Mouse (Mus musculus) kidney, postnatal 0 days (tissue): ENCODE measurements around the gene Mydgf. TPM values are rescaled to one million over a fixed set of nuclear protein-coding genes. Genes with fewer than 3 reads are reported as not detected.

Source experiments
- ATAC-seq: fragments of 200-750 bp; cut with Nextera tagmentation; replicated peaks from 2 replicates; pipeline ENCODE4 v1.8.0; 2017; ENCODE audit warnings: low read depth, moderate number of reproducible peaks, moderate TSS enrichment, moderate library complexity; ENCODE audit not compliant: low FRiP score
- DNase-seq: peaks from one replicate; pipeline ENCODE4 v3.0.0-alpha.2; 2016; ENCODE audit warnings: low spot score
- H3K27ac ChIP-seq: fragments of 300-500 bp; sonication (generic); 2 replicates; pipeline ENCODE4 v1.5.1; 2014; ENCODE audit warnings: mild to moderate bottlenecking
- H3K27me3 ChIP-seq: fragments of 300-500 bp; sonication (generic); 2 replicates; pipeline ENCODE4 v1.6.1; 2014; ENCODE audit warnings: low read length, mixed read lengths; ENCODE audit not compliant: insufficient read depth
- H3K36me3 ChIP-seq: fragments of 300-500 bp; sonication (generic); 2 replicates; pipeline ENCODE4 v1.6.1; 2014; ENCODE audit warnings: low read length, mixed read lengths; ENCODE audit not compliant: insufficient read depth
- H3K4me1 ChIP-seq: fragments of 300-500 bp; sonication (generic); replicated peaks from 2 replicates; pipeline ENCODE4 v1.6.1; 2014; ENCODE audit warnings: antibody characterized with exemption, low read length, mixed read lengths; ENCODE audit not compliant: insufficient read depth
- H3K4me2 ChIP-seq: fragments of 300-500 bp; sonication (generic); 2 replicates; pipeline ENCODE4 v1.6.1; 2014; ENCODE audit warnings: mild to moderate bottlenecking, low read length, moderate library complexity, mixed read lengths
- H3K4me3 ChIP-seq: fragments of 300-500 bp; sonication (generic); replicated peaks from 2 replicates; pipeline ENCODE4 v1.5.1; 2014; ENCODE audit warnings: low read depth, low read length
- H3K9ac ChIP-seq: fragments of 300-500 bp; sonication (generic); 2 replicates; pipeline ENCODE4 v1.6.1; 2014; ENCODE audit warnings: low read depth, low read length
- H3K9me3 ChIP-seq: fragments of 300-500 bp; sonication (generic); replicated peaks from 2 replicates; pipeline ENCODE4 v1.6.1; 2016; ENCODE audit warnings: low read length, inconsistent platforms, mixed read lengths
- CTCF ChIP-seq: IDR thresholded peaks from 2 replicates; pipeline ENCODE4 v1.5.1; 2016; ENCODE audit warnings: antibody characterized with exemption, low read depth, mild to moderate bottlenecking, moderate library complexity
- WGBS: fragments of 180-500 bp; shearing (Covaris S2); extraction: QIAGEN DNeasy Blood & Tissue Kit; methylation state at CpG from one replicate; pipeline ENCODE4 v1.1.7; 2014; 5-methylcytosine and 5-hydroxymethylcytosine counted together
- polyA plus RNA-seq: library from polyadenylated mRNA; unstranded; fragments of >200 nt; fragmentation: Nextera tagmentation; extraction: Ambion mirVana; gene quantifications from 2 replicates; pipeline ENCODE4 v1.2.1, GENCODE M21; 2015

Gene Mydgf
- polyA plus RNA-seq, 1 experiment from 2014 or later, result 83.0 TPM

DNA sequence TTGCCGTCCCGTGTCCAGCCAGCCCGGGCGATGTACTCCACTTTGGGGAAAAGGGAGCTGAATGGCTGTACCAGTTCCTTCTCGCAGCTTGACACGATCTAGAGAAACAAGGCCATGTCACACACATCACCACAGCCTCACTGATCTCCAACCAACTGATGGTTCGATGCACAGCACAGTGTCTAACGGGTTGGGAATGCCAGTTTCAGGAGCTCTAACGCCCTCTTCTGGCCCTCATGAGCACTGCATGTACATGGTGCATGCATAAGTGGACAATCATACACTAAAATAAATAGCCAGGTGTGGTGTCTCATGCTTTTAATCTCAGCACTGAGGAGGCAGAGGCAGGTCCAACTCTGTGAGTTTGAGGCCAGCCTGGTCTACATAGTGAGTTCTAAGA lies 16.9 kb upstream of the Mydgf start:
- peak; percentile 56 for TF ChIP-seq CTCF
- Histone ChIP-seq H3K9ac (no peak overlapping the region), H3K9me3 (no peaks in the 10 kb centered on the region), H3K36me3 (peaks cover 76% of the 10 kb centered on the region), H3K27ac (no peak overlapping the region), H3K4me1 (no peaks in the 10 kb centered on the region), H3K27me3 (no peaks in the 10 kb centered on the region), H3K4me3 (no peak overlapping the region), H3K4me2 (no peak overlapping the region)
- DNase-seq (no peak), ATAC-seq (no peak)
- 86% methylated on average over 9 of the region's 9 CpGs for WGBS

DNA sequence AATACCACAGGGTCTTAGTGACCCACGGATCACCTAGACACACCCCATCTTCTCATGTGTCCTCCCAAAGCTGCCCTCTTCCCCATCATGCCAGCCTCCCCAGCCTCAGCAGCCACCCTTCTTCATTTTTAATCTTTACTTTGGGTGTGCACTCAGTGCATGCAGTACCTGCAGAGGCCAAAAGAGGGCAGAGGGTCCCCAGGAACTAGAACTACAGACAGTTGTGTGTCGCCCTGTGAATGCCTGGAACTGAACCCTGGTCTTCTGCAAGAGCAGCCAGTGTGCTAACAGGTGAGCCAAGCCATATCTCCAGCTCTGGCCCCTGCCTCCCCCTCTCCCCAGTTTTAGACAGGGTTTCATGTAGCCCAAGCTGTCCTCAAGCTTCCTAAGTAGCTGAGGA lies 13.1 kb upstream of the Mydgf start:
- no peak overlapping the region for H3K4me2 ChIP-seq
- no peaks in the 10 kb centered on the region for H3K9me3 ChIP-seq
- H3K4me3 ChIP-seq, result no peak overlapping the region
- no peaks in the 10 kb centered on the region for H3K27me3 ChIP-seq
- H3K4me1 ChIP-seq, result no peaks in the 10 kb centered on the region
- H3K36me3 ChIP-seq, result peaks cover 58% of the 10 kb centered on the region
- no peak overlapping the region for H3K27ac ChIP-seq
- no peak for DNase-seq
- TF ChIP-seq CTCF, result peak; percentile 63
- ATAC-seq, result no peak
- H3K9ac ChIP-seq, result no peak overlapping the region
- 66% methylated on average over 2 of the region's 2 CpGs for WGBS

DNA sequence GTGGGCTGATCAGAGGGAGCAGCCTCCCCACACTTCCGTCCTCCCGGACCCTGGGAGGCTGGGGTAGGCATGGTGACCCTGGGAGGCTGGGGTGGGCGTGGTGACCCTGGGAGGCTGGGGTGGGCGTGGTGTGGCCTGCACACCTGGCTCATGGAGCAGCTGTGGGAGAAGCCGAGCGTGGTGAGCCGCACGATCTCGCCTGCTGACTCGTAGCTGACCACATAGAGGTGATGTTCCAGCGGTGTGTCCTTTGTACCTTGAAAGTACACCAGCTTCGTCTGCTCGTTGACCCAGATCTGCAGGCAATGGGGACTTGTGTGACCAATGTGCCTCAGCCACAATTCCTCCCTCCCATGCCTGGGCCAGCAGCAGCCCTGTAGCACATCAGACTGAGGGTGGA lies 11.0 kb upstream of the Mydgf start:
- DNase-seq (peak; percentile 6), ATAC-seq (peak; percentile 74)
- Histone ChIP-seq H3K36me3 (peaks cover 58% of the 10 kb centered on the region), H3K27ac (no peak overlapping the region), H3K4me1 (no peaks in the 10 kb centered on the region), H3K4me2 (no peak overlapping the region), H3K9ac (no peak overlapping the region), H3K27me3 (no peaks in the 10 kb centered on the region), H3K9me3 (no peaks in the 10 kb centered on the region), H3K4me3 (no peak overlapping the region)
- no peak for TF ChIP-seq CTCF
- WGBS, result 67% methylated on average over 13 of the region's 13 CpGs

- no peak overlapping the region for H3K4me3 ChIP-seq
- no peaks in the 10 kb centered on the region for H3K4me1 ChIP-seq
- DNase-seq (no peak), ATAC-seq (peak; percentile 6; the same call in 1 of the 2 replicates)
- no peak overlapping the region for H3K9ac ChIP-seq
- no peak for TF ChIP-seq CTCF
- H3K4me2 ChIP-seq, result no peak overlapping the region
- 0 out of 2 replicates have a peak overlapping the region, but pooled peaks have one; percentile 25 for H3K27ac ChIP-seq
- H3K36me3 ChIP-seq, result peaks cover 58% of the 10 kb centered on the region
- no peaks in the 10 kb centered on the region for H3K9me3 ChIP-seq
- H3K27me3 ChIP-seq, result no peaks in the 10 kb centered on the region
- 87% methylated on average over 12 of the region's 12 CpGs for WGBS
Observed at GRCm38 (mm10) chr17:56194357-56194756, 10.6 kb upstream of the Mydgf start.

DNA sequence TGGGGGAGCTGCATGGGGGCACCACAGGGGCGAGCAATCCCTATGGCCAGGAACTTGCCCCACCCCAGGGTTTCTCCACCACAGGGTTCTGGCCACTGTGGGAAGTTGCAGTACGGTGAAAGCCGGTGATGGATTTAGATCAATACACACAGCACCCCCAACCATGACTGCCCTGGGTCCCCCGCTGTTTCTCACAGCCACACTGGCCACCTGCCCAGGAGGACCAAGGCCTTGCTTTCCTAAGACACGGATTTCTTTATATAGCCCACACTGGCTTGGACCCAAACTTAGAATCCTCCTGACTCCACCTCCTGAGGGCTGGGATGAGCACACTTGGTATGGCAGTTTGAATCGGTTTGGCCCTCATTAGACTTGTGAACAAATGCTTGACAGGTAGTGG lies 7.5 kb upstream of the Mydgf start:
- H3K9me3 ChIP-seq, result no peaks in the 10 kb centered on the region
- H3K9ac ChIP-seq, result no peak overlapping the region
- DNase-seq (no peak), ATAC-seq (no peak)
- TF ChIP-seq CTCF, result no peak
- WGBS, result 93% methylated on average over 6 of the region's 6 CpGs
- peaks cover 49% of the 10 kb centered on the region for H3K36me3 ChIP-seq
- H3K27ac ChIP-seq, result no peak overlapping the region
- no peaks in the 10 kb centered on the region for H3K4me1 ChIP-seq
- H3K27me3 ChIP-seq, result no peaks in the 10 kb centered on the region
- H3K4me2 ChIP-seq, result no peak overlapping the region
- H3K4me3 ChIP-seq, result no peak overlapping the region

- Histone ChIP-seq H3K4me3 (no peak overlapping the region), H3K27ac (peak overlapping the region; percentile 27), H3K4me2 (peak overlapping the region; percentile 18; the same call in 1 of the 2 replicates), H3K9ac (no peak overlapping the region), H3K27me3 (no peaks in the 10 kb centered on the region), H3K4me1 (peaks cover 4% of the 10 kb centered on the region; the same call in 1 of the 2 replicates), H3K36me3 (peaks cover 32% of the 10 kb centered on the region; the same call in 1 of the 2 replicates), H3K9me3 (no peaks in the 10 kb centered on the region)
- DNase-seq (peak; percentile 91), ATAC-seq (peak; percentile 53)
- 12% methylated on average over 11 of the region's 11 CpGs for WGBS
- TF ChIP-seq CTCF, result no peak
Observed at GRCm38 (mm10) chr17:56185281-56186141, 1.8 kb upstream of the Mydgf start.
